Mouse (Mus musculus) midbrain, embryonic 16.5 days (tissue): ENCODE measurements around the gene Clcnka. TPM values are rescaled to one million over a fixed set of nuclear protein-coding genes. Genes with fewer than 3 reads are reported as not detected.

Experiments
- ATAC-seq: fragments of 200-750 bp; cut with Nextera tagmentation; 2 replicates; pipeline ENCODE4 v1.8.0; 2017; ENCODE audit warnings: moderate TSS enrichment
- H3K27ac ChIP-seq: fragments of 300-500 bp; sonication (generic); 2 replicates; pipeline ENCODE4 v1.5.1; 2014; ENCODE audit warnings: mild to moderate bottlenecking, low read length, mixed read lengths
- H3K27me3 ChIP-seq: fragments of 300-500 bp; sonication (generic); 2 replicates; pipeline ENCODE4 v1.6.1; 2014; ENCODE audit warnings: low read depth, low read length, mixed read lengths; ENCODE audit not compliant: control insufficient read depth, insufficient read depth
- H3K36me3 ChIP-seq: fragments of 300-500 bp; sonication (generic); 2 replicates; pipeline ENCODE4 v1.6.1; 2014; ENCODE audit warnings: mild to moderate bottlenecking, low read length, moderate library complexity, mixed read lengths; ENCODE audit not compliant: control insufficient read depth, insufficient read depth
- H3K4me1 ChIP-seq: fragments of 300-500 bp; sonication (generic); 2 replicates; pipeline ENCODE4 v1.6.1; 2014; ENCODE audit warnings: mild to moderate bottlenecking, low read length, mixed read lengths; ENCODE audit not compliant: control insufficient read depth, insufficient read depth
- H3K4me2 ChIP-seq: fragments of 300-500 bp; sonication (generic); 2 replicates; pipeline ENCODE4 v1.6.1; 2014; ENCODE audit warnings: mild to moderate bottlenecking, low read length, mixed read lengths
- H3K4me3 ChIP-seq: fragments of 300-500 bp; sonication (generic); 2 replicates; pipeline ENCODE4 v1.5.1; 2014; ENCODE audit warnings: low read depth, mild to moderate bottlenecking, low read length, moderate library complexity, mixed read lengths
- H3K9ac ChIP-seq: fragments of 300-500 bp; sonication (generic); 2 replicates; pipeline ENCODE4 v1.6.1; 2014; ENCODE audit warnings: low read depth, low read length, mixed read lengths
- H3K9me3 ChIP-seq: fragments of 300-500 bp; sonication (generic); replicated peaks from 2 replicates; pipeline ENCODE4 v1.6.1; 2014; ENCODE audit warnings: mild to moderate bottlenecking, low read length, mixed read lengths; ENCODE audit not compliant: control insufficient read depth, poor library complexity, severe bottlenecking
- WGBS: fragments of 180-500 bp; shearing (Covaris S2); extraction: QIAGEN DNeasy Blood & Tissue Kit; methylation state at CpG from one replicate; pipeline ENCODE4 v1.1.7; 2014; 5-methylcytosine and 5-hydroxymethylcytosine counted together
- polyA plus RNA-seq: library from polyadenylated mRNA; unstranded; fragments of >200 nt; fragmentation: Nextera tagmentation; extraction: Ambion mirVana; gene quantifications from 2 replicates; pipeline ENCODE4 v1.2.1, GENCODE M21; 2015

Gene Clcnka
- polyA plus RNA-seq, 1 experiment from 2014 or later, result 0.19 TPM

GRCm38 (mm10) chr4:141423691-141424431 is 25.3 kb upstream of the Clcnka start:
- no peak overlapping the region for H3K9ac ChIP-seq
- H3K27ac ChIP-seq, result no peak overlapping the region
- peaks cover 11% of the 10 kb centered on the region for H3K4me1 ChIP-seq
- no peak overlapping the region for H3K4me3 ChIP-seq
- H3K27me3 ChIP-seq, result peaks cover 3% of the 10 kb centered on the region; the same call in 1 of the 2 replicates
- no peaks in the 10 kb centered on the region for H3K9me3 ChIP-seq
- no peak for ATAC-seq
- no peaks in the 10 kb centered on the region for H3K36me3 ChIP-seq
- 88% methylated on average over 13 of the region's 13 CpGs for WGBS
- H3K4me2 ChIP-seq, result no peak overlapping the region

- Histone ChIP-seq H3K27me3 (peaks cover 3% of the 10 kb centered on the region; the same call in 1 of the 2 replicates), H3K4me2 (no peak overlapping the region), H3K36me3 (no peaks in the 10 kb centered on the region), H3K9ac (no peak overlapping the region), H3K27ac (no peak overlapping the region), H3K4me1 (peaks cover 11% of the 10 kb centered on the region), H3K9me3 (no peaks in the 10 kb centered on the region), H3K4me3 (no peak overlapping the region)
- ATAC-seq, result no peak
- 84% methylated on average over 5 of the region's 5 CpGs for WGBS
Observed at GRCm38 (mm10) chr4:141423288-141423687, 24.8 kb upstream of the Clcnka start.

GRCm38 (mm10) chr4:141422841-141423240 is 24.3 kb upstream of the Clcnka start:
- Histone ChIP-seq H3K36me3 (no peaks in the 10 kb centered on the region), H3K4me1 (peaks cover 11% of the 10 kb centered on the region), H3K9ac (no peak overlapping the region), H3K9me3 (no peaks in the 10 kb centered on the region), H3K4me3 (no peak overlapping the region), H3K27ac (no peak overlapping the region), H3K27me3 (0 out of 2 replicates have a peak, but pooled peaks cover 3% of the 10 kb centered on the region), H3K4me2 (no peak overlapping the region)
- ATAC-seq, result no peak
- WGBS, result 75% methylated on average over 5 of the region's 5 CpGs

GRCm38 (mm10) chr4:141421423-141421822 is 22.9 kb upstream of the Clcnka start:
- no peak for ATAC-seq
- no peak overlapping the region for H3K9ac ChIP-seq
- H3K9me3 ChIP-seq, result no peaks in the 10 kb centered on the region
- 75% methylated on average over 14 of the region's 14 CpGs for WGBS
- H3K4me1 ChIP-seq, result peaks cover 10% of the 10 kb centered on the region
- no peak overlapping the region for H3K4me3 ChIP-seq
- H3K27ac ChIP-seq, result no peak overlapping the region
- no peaks in the 10 kb centered on the region for H3K36me3 ChIP-seq
- H3K27me3 ChIP-seq, result 0 out of 2 replicates have a peak, but pooled peaks cover 3% of the 10 kb centered on the region
- no peak overlapping the region for H3K4me2 ChIP-seq

GRCm38 (mm10) chr4:141420886-141421285 is 22.4 kb upstream of the Clcnka start:
- H3K4me3 ChIP-seq, result no peak overlapping the region
- no peak for ATAC-seq
- no peaks in the 10 kb centered on the region for H3K9me3 ChIP-seq
- 57% methylated on average over 9 of the region's 9 CpGs for WGBS
- peaks cover 5% of the 10 kb centered on the region for H3K4me1 ChIP-seq
- no peaks in the 10 kb centered on the region for H3K36me3 ChIP-seq
- H3K4me2 ChIP-seq, result no peak overlapping the region
- H3K27ac ChIP-seq, result no peak overlapping the region
- H3K27me3 ChIP-seq, result 0 out of 2 replicates have a peak, but pooled peaks cover 3% of the 10 kb centered on the region
- H3K9ac ChIP-seq, result no peak overlapping the region

- 69% methylated on average over 9 of the region's 9 CpGs for whole genome bisulfite sequencing
- no peaks in the 10 kb centered on the region for H3K36me3 ChIP-seq
- H3K9me3 ChIP-seq, result no peaks in the 10 kb centered on the region
- H3K4me2 ChIP-seq, result no peak within 1 kb of the TSS
- 0 out of 2 replicates have a peak, but pooled peaks cover 3% of the 10 kb centered on the region for H3K27me3 ChIP-seq
- no peak for ATAC-seq
- H3K9ac ChIP-seq, result no peak within 1 kb of the TSS
- H3K4me3 ChIP-seq, result no peak within 1 kb of the TSS
- H3K27ac ChIP-seq, result no peak within 1 kb of the TSS
- H3K4me1 ChIP-seq, result peaks cover 1% of the 10 kb centered on the region; the same call in 1 of the 2 replicates
Observed at GRCm38 (mm10) chr4:141420192-141420829, 21.8 kb upstream of the Clcnka start, which contains the start of gene Hspb7. Gene Hspb7 (plus strand): TSS chr4:141420779.

GRCm38 (mm10) chr4:141419398-141420191 is 21.1 kb upstream of the Clcnka start:
- no peak overlapping the region for H3K4me3 ChIP-seq
- no peak overlapping the region for H3K9ac ChIP-seq
- WGBS, result 67% methylated on average over 27 of the region's 27 CpGs
- H3K27ac ChIP-seq, result no peak overlapping the region
- no peaks in the 10 kb centered on the region for H3K9me3 ChIP-seq
- no peak for ATAC-seq
- no peaks in the 10 kb centered on the region for H3K27me3 ChIP-seq
- H3K4me1 ChIP-seq, result no peaks in the 10 kb centered on the region
- H3K4me2 ChIP-seq, result no peak overlapping the region
- H3K36me3 ChIP-seq, result no peaks in the 10 kb centered on the region

- H3K27me3 ChIP-seq, result no peaks in the 10 kb centered on the region
- WGBS, result 67% methylated on average over 7 of the region's 7 CpGs
Observed at GRCm38 (mm10) chr4:141415924-141416323, 17.4 kb upstream of the Clcnka start, which contains the start of gene Clcnkb. Gene Clcnkb (minus strand): TSS chr4:141416014.

More at GRCm38 (mm10) chr4:141415924-141416323, 17.4 kb upstream of the Clcnka start, which contains the start of gene Clcnkb:
- Histone ChIP-seq H3K36me3 (no peaks in the 10 kb centered on the region), H3K4me2 (no peak within 1 kb of the TSS), H3K9ac (no peak within 1 kb of the TSS), H3K4me1 (no peaks in the 10 kb centered on the region), H3K4me3 (no peak within 1 kb of the TSS), H3K9me3 (peaks cover 2% of the 10 kb centered on the region; the same call in 1 of the 2 replicates), H3K27ac (no peak within 1 kb of the TSS)
- no peak for ATAC-seq
